Mouse (Mus musculus): ENCODE data around the gene Unc45b. TPM values are rescaled to one million over a fixed set of nuclear protein-coding genes. Genes with fewer than 3 reads are reported as not detected.
A peak's percentile ranks its signal among the peaks of the same experiment; 100 is the strongest.
"Not testable (repeated sequence)": the region's sequence is repeated elsewhere in the genome, so short reads cannot be mapped to it uniquely, and the experiment has no call there.

The Unc45b gene
- polyA plus RNA-seq, 1 experiment from 2014 or later: 2.6 TPM

- Histone ChIP-seq H3K4me2 (no peak overlapping the region), H3K27ac (replicated peaks) (no peak overlapping the region), H3K9me3 (replicated peaks) (no peaks in the 10 kb centered on the region), H3K36me3 (peaks cover 74% of the 10 kb centered on the region), H3K4me1 (peaks cover 6% of the 10 kb centered on the region; the same call in 1 of the 2 replicates), H3K4me3 (replicated peaks) (no peak overlapping the region), H3K9ac (replicated peaks) (no peak overlapping the region), H3K27me3 (replicated peaks) (no peaks in the 10 kb centered on the region)
- no peak for ATAC-seq (ENCODE audit: low FRiP score)
- WGBS: 96% methylated on average over 20 of the region's 20 CpGs
Observed at GRCm38 (mm10) chr11:82901606-82902310, 8.6 kb upstream of the Unc45b start.

GRCm38 (mm10) chr11:82904952-82905351 lies 5.4 kb upstream of the Unc45b start:
- Histone ChIP-seq H3K27me3 (replicated peaks) (0 out of 2 replicates have a peak, but pooled peaks cover 5% of the 10 kb centered on the region), H3K4me3 (replicated peaks) (no peak overlapping the region), H3K27ac (replicated peaks) (no peak overlapping the region), H3K9ac (replicated peaks) (no peak overlapping the region), H3K4me2 (no peak overlapping the region), H3K4me1 (peaks cover 19% of the 10 kb centered on the region), H3K36me3 (peaks cover 61% of the 10 kb centered on the region), H3K9me3 (replicated peaks) (no peaks in the 10 kb centered on the region)
- 66% methylated on average over 8 of the region's 8 CpGs for WGBS
- ATAC-seq (ENCODE audit: low FRiP score): no peak

GRCm38 (mm10) chr11:82905816-82906215 lies 4.5 kb upstream of the Unc45b start:
- no peak overlapping the region for H3K9ac ChIP-seq (replicated peaks)
- no peak overlapping the region for H3K4me2 ChIP-seq
- H3K36me3 ChIP-seq: peaks cover 53% of the 10 kb centered on the region
- H3K4me3 ChIP-seq (replicated peaks): no peak overlapping the region
- ATAC-seq (ENCODE audit: low FRiP score): no peak
- 0 out of 2 replicates have a peak, but pooled peaks cover 5% of the 10 kb centered on the region for H3K27me3 ChIP-seq (replicated peaks)
- no peak overlapping the region for H3K27ac ChIP-seq (replicated peaks)
- H3K9me3 ChIP-seq (replicated peaks): no peaks in the 10 kb centered on the region
- H3K4me1 ChIP-seq: peaks cover 19% of the 10 kb centered on the region
- 95% methylated on average over 5 of the region's 5 CpGs for WGBS

- peaks cover 32% of the 10 kb centered on the region for H3K36me3 ChIP-seq
- H3K4me2 ChIP-seq: peak within 1 kb of the TSS; percentile 85
- 2% methylated on average over 68 of the region's 73 CpGs for WGBS
- peak; percentile 89 for ATAC-seq (ENCODE audit: low FRiP score)
- H3K9me3 ChIP-seq (replicated peaks): no peaks in the 10 kb centered on the region
- H3K27ac ChIP-seq (replicated peaks): peak within 1 kb of the TSS; percentile 15
- peak within 1 kb of the TSS; percentile 55 for H3K9ac ChIP-seq (replicated peaks)
- 0 out of 2 replicates have a peak, but pooled peaks cover 5% of the 10 kb centered on the region for H3K27me3 ChIP-seq (replicated peaks)
- peaks cover 19% of the 10 kb centered on the region for H3K4me1 ChIP-seq
- H3K4me3 ChIP-seq (replicated peaks): peak within 1 kb of the TSS; percentile 83
Observed at GRCm38 (mm10) chr11:82907651-82908607, 2.4 kb upstream of the Unc45b start, which contains the start of gene Nle1. Nle1 (minus strand) TSS chr11:82908411.

- H3K36me3 ChIP-seq: peaks cover 25% of the 10 kb centered on the region
- no peaks in the 10 kb centered on the region for H3K9me3 ChIP-seq (replicated peaks)
- peaks cover 19% of the 10 kb centered on the region for H3K4me1 ChIP-seq
- no peak overlapping the region for H3K27ac ChIP-seq (replicated peaks)
- peak overlapping the region; percentile 85 for H3K4me2 ChIP-seq
- H3K9ac ChIP-seq (replicated peaks): peak overlapping the region; percentile 36; the same call in 1 of the 2 replicates
- 43% methylated on average over 10 of the region's 10 CpGs for WGBS
- ATAC-seq (ENCODE audit: low FRiP score): no peak
- peaks cover 11% of the 10 kb centered on the region; the same call in 1 of the 2 replicates for H3K27me3 ChIP-seq (replicated peaks)
- H3K4me3 ChIP-seq (replicated peaks): peak overlapping the region; percentile 83
Observed at GRCm38 (mm10) chr11:82908608-82908989, 1.8 kb upstream of the Unc45b start.

- H3K9ac ChIP-seq (replicated peaks): no peak overlapping the region
- no peak for ATAC-seq (ENCODE audit: low FRiP score)
Observed at GRCm38 (mm10) chr11:82910679-82911389, 484 bp downstream of the Unc45b start.

GRCm38 (mm10) chr11:82914711-82915352 lies 4.5 kb downstream of the Unc45b start:
- 0 out of 2 replicates have a peak, but pooled peaks have one; percentile 57 for ATAC-seq (ENCODE audit: low FRiP score)
- no peaks in the 10 kb centered on the region for H3K4me1 ChIP-seq
- H3K9me3 ChIP-seq (replicated peaks): no peaks in the 10 kb centered on the region
- H3K36me3 ChIP-seq: no peaks in the 10 kb centered on the region
- H3K4me2 ChIP-seq: peak overlapping the region; percentile 48
- WGBS: 9% methylated on average over 16 of the region's 16 CpGs
- H3K27ac ChIP-seq (replicated peaks): no peak overlapping the region
- 0 out of 2 replicates have a peak overlapping the region, but pooled peaks have one; percentile 22 for H3K9ac ChIP-seq (replicated peaks)
- peaks cover 12% of the 10 kb centered on the region; the same call in 1 of the 2 replicates for H3K27me3 ChIP-seq (replicated peaks)
- 0 out of 2 replicates have a peak overlapping the region, but pooled peaks have one; percentile 13 for H3K4me3 ChIP-seq (replicated peaks)

More at GRCm38 (mm10) chr11:82910679-82911389, 484 bp downstream of the Unc45b start:
- Histone ChIP-seq H3K36me3 (peaks cover 7% of the 10 kb centered on the region), H3K4me3 (replicated peaks) (no peak overlapping the region), H3K9me3 (replicated peaks) (no peaks in the 10 kb centered on the region), H3K27me3 (replicated peaks) (peaks cover 16% of the 10 kb centered on the region; the same call in 1 of the 2 replicates), H3K27ac (replicated peaks) (no peak overlapping the region), H3K4me2 (no peak overlapping the region), H3K4me1 (peaks cover 19% of the 10 kb centered on the region)
- WGBS: 82% methylated on average over 11 of the region's 11 CpGs

- no peak overlapping the region for H3K4me2 ChIP-seq
- ATAC-seq (ENCODE audit: low FRiP score): no peak
- H3K27me3 ChIP-seq (replicated peaks): peaks cover 11% of the 10 kb centered on the region; the same call in 1 of the 2 replicates
- H3K9ac ChIP-seq (replicated peaks): no peak overlapping the region
- no peaks in the 10 kb centered on the region for H3K36me3 ChIP-seq
- no peak overlapping the region for H3K4me3 ChIP-seq (replicated peaks)
- no peak overlapping the region for H3K27ac ChIP-seq (replicated peaks)
- 75% methylated on average over 10 of the region's 10 CpGs for WGBS
- no peaks in the 10 kb centered on the region for H3K9me3 ChIP-seq (replicated peaks)
- H3K4me1 ChIP-seq: no peaks in the 10 kb centered on the region
Observed at GRCm38 (mm10) chr11:82920768-82921167, 10.4 kb downstream of the Unc45b start.

- H3K27me3 ChIP-seq (replicated peaks): peaks cover 15% of the 10 kb centered on the region
- H3K9me3 ChIP-seq (replicated peaks): no peaks in the 10 kb centered on the region
- no peaks in the 10 kb centered on the region for H3K36me3 ChIP-seq
- no peaks in the 10 kb centered on the region for H3K4me1 ChIP-seq
- H3K27ac ChIP-seq (replicated peaks): no peak overlapping the region
- WGBS: 64% methylated on average over 4 of the region's 4 CpGs
- no peak overlapping the region for H3K9ac ChIP-seq (replicated peaks)
- ATAC-seq (ENCODE audit: low FRiP score): no peak
- no peak overlapping the region for H3K4me2 ChIP-seq
- H3K4me3 ChIP-seq (replicated peaks): no peak overlapping the region
Observed at GRCm38 (mm10) chr11:82921691-82922090, 11.3 kb downstream of the Unc45b start.

- ATAC-seq (ENCODE audit: low FRiP score); H3K4me1 ChIP-seq; H3K4me2 ChIP-seq; H3K9me3 ChIP-seq (replicated peaks); H3K4me3 ChIP-seq (replicated peaks); H3K36me3 ChIP-seq; H3K9ac ChIP-seq (replicated peaks); H3K27ac ChIP-seq (replicated peaks): not testable (repeated sequence)
- H3K27me3 ChIP-seq (replicated peaks): peaks cover 31% of the 10 kb centered on the region
- 84% methylated on average over 6 of the region's 6 CpGs for WGBS
Observed at GRCm38 (mm10) chr11:82923910-82924309, 13.6 kb downstream of the Unc45b start.

All from neural tube, embryonic 15.5 days (tissue).